Mouse (Mus musculus) bone marrow, adult 2 months (tissue): ENCODE data around the gene Slc35b3.

ENCODE experiments used
- CTCF ChIP-seq: fragments of 200-500 bp; IDR thresholded peaks from 2 replicates; pipeline ENCODE4 v1.5.1; 2011; ENCODE audit warnings: low read length, control low read depth; ENCODE audit not compliant: control insufficient read depth, insufficient read depth
- POLR2A ChIP-seq: fragments of 200-500 bp; IDR thresholded peaks from 2 replicates; pipeline ENCODE4 v1.6.1; 2011; ENCODE audit warnings: low read depth, mild to moderate bottlenecking, control low read depth, low read length, borderline replicate concordance; ENCODE audit not compliant: control insufficient read depth

DNA sequence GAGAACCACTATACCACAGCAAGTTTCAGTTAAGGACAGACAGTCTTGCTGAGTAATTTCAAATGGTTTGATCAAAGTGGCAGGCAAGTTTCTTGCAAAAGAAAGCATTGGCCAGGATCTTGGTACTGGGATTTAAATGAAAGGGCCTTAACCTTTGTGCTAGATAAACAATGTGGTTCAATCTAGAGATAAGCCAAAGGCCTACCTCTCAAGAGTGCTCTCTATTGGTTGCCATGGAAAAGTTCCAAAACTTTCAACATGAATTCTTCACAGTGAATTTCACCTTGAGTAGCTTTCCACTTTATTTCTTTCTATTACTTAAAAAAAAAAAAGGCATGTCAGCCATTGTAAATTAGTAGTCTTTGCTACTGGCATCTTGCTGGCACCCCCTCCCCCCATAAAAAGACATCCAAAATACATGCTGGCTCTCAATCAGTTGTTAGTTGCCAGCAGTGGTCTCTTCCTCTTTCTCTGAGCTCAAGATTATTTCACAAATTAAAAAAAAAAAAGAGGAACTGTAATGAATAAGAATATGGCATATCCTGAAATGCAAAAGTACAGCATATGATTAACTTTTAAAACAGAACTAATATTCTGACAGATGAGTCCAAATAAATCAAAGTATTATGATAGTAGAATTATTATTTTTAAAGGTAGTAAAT, 42.6 kb upstream of the Slc35b3 start:
- no peak for TF ChIP-seq CTCF
- no peak for TF ChIP-seq POLR2A
